Mouse (Mus musculus) Patski (cell line): ENCODE measurements at regions not wholly inside any gene's neighbourhood (a gene's known extent, or its start where the extent isn't known, plus 50 kb on each side); places are given as distances from the start of the nearest gene placed in this dataset.

Source experiments
- ATAC-seq: fragments of 100-300 bp; one replicate; pipeline ENCODE4 v1.8.0; 2021
- CTCF ChIA-PET: fragments of 350-600 bp; sonication (Branson Sonifier 250); formaldehyde crosslinking; loops from one replicate; lab custom pipeline; 2022; ENCODE audit warnings: inconsistent platforms; lab: Charles Lee
- POLR2A ChIA-PET: fragments of 350-600 bp; sonication (Branson Sonifier 250); formaldehyde crosslinking; loops from one replicate; lab custom pipeline; 2022; ENCODE audit warnings: antibody characterized with exemption, inconsistent platforms; lab: Charles Lee
- DNase-seq: peaks from one replicate; pipeline ENCODE4 v3.0.0-alpha.2; 2011; ENCODE audit warnings: low read depth, low spot score
- H3K27me3 ChIP-seq: fragments of 371-371 bp; one replicate; pipeline ENCODE4 v1.5.1; 2021
- CTCF ChIP-seq: fragments of 100-300 bp; IDR thresholded peaks from one replicate; pipeline ENCODE4 v1.5.1; 2021
- in situ Hi-C: fragments of 300-500 bp; cut with MboI; formaldehyde crosslinking; loops from 3 replicates; pipeline ENCODE4 v1.11.1; 2018; ENCODE audit warnings: low pct_unique_long_range_greater_than_20kb, mixed read lengths

GRCm38 (mm10) chr6:97693281-97693680 is 75.9 kb upstream of the Frmd4b start:
- ATAC-seq (no peak), DNase-seq (no peak)
- ChIA-PET CTCF (no interaction called here), POLR2A (no interaction called here)
- in situ Hi-C loops: no loop called here
- TF ChIP-seq CTCF: no peak
- peaks cover 42% of the 10 kb centered on the region for H3K27me3 ChIP-seq

GRCm38 (mm10) chr6:97691136-97691535 is 73.8 kb upstream of the Frmd4b start:
- in situ Hi-C loops: no loop called here
- DNase-seq (no peak), ATAC-seq (no peak)
- ChIA-PET CTCF (no interaction called here), POLR2A (no interaction called here)
- TF ChIP-seq CTCF: no peak
- H3K27me3 ChIP-seq: peaks cover 51% of the 10 kb centered on the region

GRCm38 (mm10) chr6:97684335-97684734 is 67.0 kb upstream of the Frmd4b start:
- no peak for ATAC-seq
- CTCF ChIA-PET: no interaction called here
- peaks cover 48% of the 10 kb centered on the region for H3K27me3 ChIP-seq
- POLR2A ChIA-PET: no interaction called here
- TF ChIP-seq CTCF: no peak
- in situ Hi-C loops: no loop called here
- DNase-seq: no peak

- DNase-seq (no peak), ATAC-seq (no peak)
- TF ChIP-seq CTCF: no peak
- in situ Hi-C loops: no loop called here
- peaks cover 56% of the 10 kb centered on the region for H3K27me3 ChIP-seq
- CTCF ChIA-PET: no interaction called here
- POLR2A ChIA-PET: no interaction called here
These were observed 64.9 kb upstream of the Frmd4b start for GRCm38 (mm10) chr6:97682213-97682612.

- ChIA-PET POLR2A (no interaction called here), CTCF (no interaction called here)
- ATAC-seq (no peak), DNase-seq (no peak)
- H3K27me3 ChIP-seq: peaks cover 43% of the 10 kb centered on the region
- in situ Hi-C loops: no loop called here
- TF ChIP-seq CTCF: no peak
These were observed 57.9 kb upstream of the Frmd4b start for GRCm38 (mm10) chr6:97675181-97675756.

DNA sequence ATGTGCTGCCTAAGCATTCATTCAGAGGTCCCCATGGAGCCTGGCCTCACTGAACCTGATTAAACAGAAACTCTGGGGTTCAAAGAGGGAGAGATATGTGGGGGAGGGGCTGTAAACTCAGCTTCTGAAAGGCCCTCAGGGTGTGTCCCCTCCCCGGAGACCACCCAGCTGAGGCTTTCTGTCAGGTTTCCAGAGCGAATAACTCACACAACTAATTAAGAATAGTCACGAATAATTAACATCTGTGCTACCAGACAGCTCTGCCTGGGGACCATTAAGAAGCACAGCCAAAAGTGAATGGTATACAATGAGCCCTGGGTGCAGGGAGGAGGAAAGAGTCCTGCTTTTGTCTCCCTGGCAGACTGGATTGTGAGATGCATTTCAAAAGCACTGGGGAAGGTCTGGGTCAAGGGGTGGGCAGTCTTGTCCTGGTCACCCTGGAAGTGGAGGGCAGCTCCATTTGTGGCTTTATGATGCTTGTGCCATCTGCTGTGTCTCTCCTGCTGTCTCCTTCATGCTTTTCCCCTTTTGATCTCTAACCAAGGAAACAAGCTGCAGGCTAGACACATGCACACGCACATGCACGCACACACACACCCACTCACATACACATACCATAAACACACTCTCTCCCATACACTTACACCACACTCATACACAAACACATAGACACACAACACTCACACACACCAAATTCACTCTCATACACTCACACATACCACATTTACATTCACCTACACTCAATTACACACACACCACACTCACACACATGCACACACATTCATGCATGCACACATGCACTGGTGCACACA is 49.7 kb upstream of the Frmd4b start:
- peaks cover 49% of the 10 kb centered on the region for H3K27me3 ChIP-seq
- in situ Hi-C loops: no loop called here
- POLR2A ChIA-PET: no interaction called here
- ATAC-seq (no peak), DNase-seq (no peak)
- no peak for TF ChIP-seq CTCF
- CTCF ChIA-PET: no interaction called here
